ENCODE assay signal across 8 mouse cellular contexts in genomic region chr8:109736819-109737218, GRCm38 (mm10). TPM values are rescaled to one million over a fixed set of nuclear protein-coding genes. Genes with fewer than 3 reads are reported as not detected.
DNase-seq lines count a peak whose midpoint lies in the region; ATAC-seq and TF ChIP-seq lines count a peak whose summit lies in the region.

No protein-coding gene starts in this region.

- WGBS in forebrain, embryonic 13.5 days, result 4% methylated on average over 8 of the region's 8 CpGs
- WGBS in limb, embryonic 15.5 days, result 6% methylated on average over 8 of the region's 8 CpGs
- WGBS in small intestine, adult 2 months, result 1% methylated on average over 8 of the region's 8 CpGs

- no peak overlapping the region for H3K27ac ChIP-seq in forebrain, embryonic 13.5 days
- H3K27ac ChIP-seq in limb, embryonic 15.5 days, result peak overlapping the region; percentile 82; the same call in 1 of the 2 replicates
- no peak overlapping the region for H3K27ac ChIP-seq in small intestine, adult 2 months (ENCODE audit: insufficient read depth, low read depth, low read length)

- peak overlapping the region; percentile 95 for H3K4me2 ChIP-seq in forebrain, embryonic 13.5 days
- H3K4me2 ChIP-seq in limb, embryonic 15.5 days, result peak overlapping the region; percentile 67

- peak overlapping the region; percentile 99 for H3K9ac ChIP-seq in forebrain, embryonic 13.5 days
- peak overlapping the region; percentile 99 for H3K9ac ChIP-seq in limb, embryonic 15.5 days

- DNase-seq in adrenal gland, postnatal 10 days, result peak; percentile 15
- no peak for DNase-seq in adrenal gland, adult 18-20 months (ENCODE audit: low spot score in 2 of 2)
- DNase-seq in adrenal gland, postnatal 4 days (ENCODE audit: low spot score in 2 of 2), result no peak
- DNase-seq in ovary, postnatal 36 days (ENCODE audit: low spot score), result no peak

- peak overlapping the region; percentile 89 for H3K4me3 ChIP-seq in E14TG2a.4 (replicated peaks; ENCODE audit: low read length)
- H3K4me3 ChIP-seq in forebrain, embryonic 13.5 days, result peak overlapping the region; percentile 98
- H3K4me3 ChIP-seq in limb, embryonic 15.5 days, result peak overlapping the region; percentile 97
- peak overlapping the region; percentile 93 for H3K4me3 ChIP-seq in small intestine, adult 2 months (ENCODE audit: low read depth, low read length)

- TF ChIP-seq POLR2A in small intestine, adult 2 months (IDR thresholded peaks at IDR 0.05; ENCODE audit: low read depth, low read length), result no peak

- H3K4me1 ChIP-seq in E14TG2a.4 (replicated peaks; ENCODE audit: low read depth, low read length), result peaks cover 28% of the 10 kb centered on the region
- peaks cover 15% of the 10 kb centered on the region for H3K4me1 ChIP-seq in forebrain, embryonic 13.5 days
- H3K4me1 ChIP-seq in limb, embryonic 15.5 days, result peaks cover 9% of the 10 kb centered on the region; the same call in 1 of the 2 replicates
- peaks cover 6% of the 10 kb centered on the region; the same call in 1 of the 2 replicates for H3K4me1 ChIP-seq in small intestine, adult 2 months (ENCODE audit: control insufficient read depth, insufficient read depth, insufficient read length, low read length)

- peaks cover 20% of the 10 kb centered on the region for H3K36me3 ChIP-seq in E14TG2a.4 (ENCODE audit: insufficient read depth, low read length)
- H3K36me3 ChIP-seq in forebrain, embryonic 13.5 days (ENCODE audit: poor library complexity, severe bottlenecking), result peaks cover 31% of the 10 kb centered on the region
- H3K36me3 ChIP-seq in limb, embryonic 15.5 days, result peaks cover 29% of the 10 kb centered on the region
- peaks cover 9% of the 10 kb centered on the region for H3K36me3 ChIP-seq in small intestine, adult 2 months (ENCODE audit: control insufficient read depth, insufficient read depth, low read length)

- H3K27me3 ChIP-seq in E14TG2a.4 (ENCODE audit: insufficient read depth, low read length), result no peaks in the 10 kb centered on the region
- no peaks in the 10 kb centered on the region for H3K27me3 ChIP-seq in forebrain, embryonic 13.5 days
- H3K27me3 ChIP-seq in limb, embryonic 15.5 days, result no peaks in the 10 kb centered on the region
- H3K27me3 ChIP-seq in small intestine, adult 2 months (ENCODE audit: control insufficient read depth, insufficient read depth, low read length), result no peaks in the 10 kb centered on the region

- ATAC-seq in forebrain, embryonic 13.5 days, result no peak
- ATAC-seq in limb, embryonic 15.5 days (ENCODE audit: insufficient number of reproducible peaks, low FRiP score, low TSS enrichment, low read depth), result no peak

- TF ChIP-seq CTCF in E14TG2a.4 (conservative IDR thresholded peaks at IDR 0.05; ENCODE audit: low read length), result no peak
- TF ChIP-seq CTCF in small intestine, adult 2 months (IDR thresholded peaks at IDR 0.05; ENCODE audit: extremely low read depth, insufficient read length, insufficient replicate concordance, low read depth, low read length), result no peak

- peaks cover 14% of the 10 kb centered on the region for H3K9me3 ChIP-seq in E14TG2a.4 (ENCODE audit: low read length)
- no peaks in the 10 kb centered on the region for H3K9me3 ChIP-seq in forebrain, embryonic 13.5 days (replicated peaks)
- H3K9me3 ChIP-seq in limb, embryonic 15.5 days, result no peaks in the 10 kb centered on the region

RNA-seq across cellular contexts. Expression of gene Atxn1l, which starts 0.7 kb away (rescaled TPM):
- 10 to 100 TPM; 43.1 to 44.7 TPM for total RNA-seq in adrenal gland, postnatal 10 days (2021)
- total RNA-seq in adrenal gland, adult 18-20 months (2021), result 10 to 100 TPM; 36.1 to 41.2 TPM
- 4.0 and 4.6 TPM in 2 replicates for polyA plus RNA-seq in forebrain, embryonic 13.5 days (2015; fragmentation: Nextera tagmentation; extraction: Ambion mirVana)
- polyA plus RNA-seq in limb, embryonic 15.5 days (2015; fragmentation: Nextera tagmentation; extraction: Ambion mirVana), result 6.4 and 7.6 TPM in 2 replicates
- polyA plus RNA-seq in small intestine, adult 2 months (2012; rRNA removed), result 5.1 and 12.0 TPM in 2 replicates
- total RNA-seq in adrenal gland, postnatal 4 days (2021), result 10 to 100 TPM; 57.5 to 61.5 TPM

RNA-seq across cellular contexts. Expression of gene Zfp821, which starts 31.5 kb away (rescaled TPM):
- 10 to 100 TPM; 12.0 to 14.7 TPM for total RNA-seq in adrenal gland, postnatal 10 days (2021)
- total RNA-seq in adrenal gland, adult 18-20 months (2021), result 1 to 10 TPM; 7.7 to 8.2 TPM
- 71.3 and 73.1 TPM in 2 replicates for polyA plus RNA-seq in forebrain, embryonic 13.5 days (2015; fragmentation: Nextera tagmentation; extraction: Ambion mirVana)
- polyA plus RNA-seq in limb, embryonic 15.5 days (2015; fragmentation: Nextera tagmentation; extraction: Ambion mirVana), result 20.9 and 23.7 TPM in 2 replicates
- 2.0 and 6.5 TPM in 2 replicates for polyA plus RNA-seq in small intestine, adult 2 months (2012; rRNA removed)
- 10 to 100 TPM; 23.3 to 26.1 TPM for total RNA-seq in adrenal gland, postnatal 4 days (2021)

RNA-seq across cellular contexts. Expression of gene Ap1g1, which starts 41.5 kb away (rescaled TPM):
- 10 to 100 TPM; 72.7 to 76.1 TPM for total RNA-seq in adrenal gland, postnatal 10 days (2021)
- 10 to 100 TPM; 81.8 to 90.5 TPM for total RNA-seq in adrenal gland, adult 18-20 months (2021)
- polyA plus RNA-seq in forebrain, embryonic 13.5 days (2015; fragmentation: Nextera tagmentation; extraction: Ambion mirVana), result 45.7 and 50.6 TPM in 2 replicates
- polyA plus RNA-seq in limb, embryonic 15.5 days (2015; fragmentation: Nextera tagmentation; extraction: Ambion mirVana), result 33.0 and 38.1 TPM in 2 replicates
- 11.3 and 18.8 TPM in 2 replicates for polyA plus RNA-seq in small intestine, adult 2 months (2012; rRNA removed)
- 10 to 100 TPM; 88.5 to 90.0 TPM for total RNA-seq in adrenal gland, postnatal 4 days (2021)

RNA-seq across cellular contexts. Expression of gene Ist1, which starts 43.8 kb away (rescaled TPM):
- total RNA-seq in adrenal gland, postnatal 10 days (2021), result 10 to 100 TPM; 71.9 to 78.1 TPM
- total RNA-seq in adrenal gland, adult 18-20 months (2021), result 10 to 100 TPM; 96.5 to 99.1 TPM
- 165 and 177 TPM in 2 replicates for polyA plus RNA-seq in forebrain, embryonic 13.5 days (2015; fragmentation: Nextera tagmentation; extraction: Ambion mirVana)
- polyA plus RNA-seq in limb, embryonic 15.5 days (2015; fragmentation: Nextera tagmentation; extraction: Ambion mirVana), result 145 and 153 TPM in 2 replicates
- polyA plus RNA-seq in small intestine, adult 2 months (2012; rRNA removed), result 14.4 and 30.3 TPM in 2 replicates
- total RNA-seq in adrenal gland, postnatal 4 days (2021), result 100 to 1,000 TPM in 1 of 2 experiments, 10 to 100 TPM in 1; 99.2 to 104 TPM
